Mouse (Mus musculus) adrenal gland, postnatal 14 days (tissue): Measurements from ENCODE around the gene Ctdsp2. TPM values are rescaled to one million over a fixed set of nuclear protein-coding genes. Genes with fewer than 3 reads are reported as not detected.
A peak's percentile ranks its signal among the peaks of the same experiment; 100 is the strongest.

Source experiments
- DNase-seq: peaks from one replicate; pipeline ENCODE4 v3.0.0; 2021; ENCODE audit warnings: mixed read lengths
- long read RNA-seq, 2 experiments: library from polyadenylated mRNA; stranded (forward); transcript quantifications; one replicate each; pipeline ENCODE4 v2.0.0; 2021
- total RNA-seq: library from RNA; stranded (reverse); gene quantifications from 2 replicates; pipeline ENCODE4 v1.2.3, GENCODE M21; 2021

The Ctdsp2 gene
- 115 and 144 TPM in 2 replicates for total RNA-seq
- long read RNA-seq, experiment 1, full-length matches to known transcripts, result 23 of 35 reads
- long read RNA-seq, experiment 1, partial matches to known transcripts, result 2 of 35 reads
- long read RNA-seq, experiment 1, other reads (novel, unspliced or antisense), result 10 of 35 reads
- long read RNA-seq, experiment 2, full-length matches to known transcripts, result 16 of 24 reads
- long read RNA-seq, experiment 2, partial matches to known transcripts, result 0 of 24 reads
- long read RNA-seq, experiment 2, other reads (novel, unspliced or antisense), result 8 of 24 reads

DNA sequence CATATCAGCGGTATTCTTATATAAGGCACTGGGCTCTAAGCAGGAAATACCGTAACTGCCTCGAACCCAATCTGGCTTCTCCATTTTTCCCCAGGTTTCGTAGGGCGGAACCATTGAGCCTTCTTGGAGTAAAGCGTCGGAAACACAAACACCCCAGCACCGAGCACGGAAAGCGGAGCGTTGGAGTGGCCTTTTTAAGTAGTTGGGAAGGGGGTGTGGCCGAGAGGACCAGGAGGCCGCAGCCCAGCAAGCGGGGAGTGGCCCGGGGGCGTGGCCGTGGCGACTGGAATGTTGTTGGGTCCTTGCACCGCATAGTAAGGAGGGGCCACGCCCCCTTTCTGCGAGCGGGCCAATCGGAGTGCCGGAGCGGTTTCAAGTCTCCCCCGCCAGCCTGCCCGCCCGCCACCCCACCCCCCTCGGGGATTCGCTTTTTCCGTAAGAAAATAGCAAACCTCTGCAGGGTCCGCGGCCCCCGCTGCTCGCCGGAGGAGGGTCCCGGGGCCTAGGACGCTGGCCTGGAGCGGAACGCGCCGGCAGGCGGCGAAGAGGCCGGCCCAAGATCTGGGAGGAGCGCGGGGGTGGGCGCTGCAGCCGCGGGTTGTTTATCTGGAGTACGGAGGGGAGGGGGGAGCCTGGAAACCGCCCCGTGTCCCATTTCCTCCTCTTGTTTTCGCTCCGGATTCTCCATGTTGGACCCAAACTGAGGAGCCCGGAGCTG is at the start of gene Ctdsp2:
Ctdsp2 (plus strand) TSS at position 441 of the 718 bp plus-strand sequence.
- DNase-seq, result peak; percentile 100

DNA sequence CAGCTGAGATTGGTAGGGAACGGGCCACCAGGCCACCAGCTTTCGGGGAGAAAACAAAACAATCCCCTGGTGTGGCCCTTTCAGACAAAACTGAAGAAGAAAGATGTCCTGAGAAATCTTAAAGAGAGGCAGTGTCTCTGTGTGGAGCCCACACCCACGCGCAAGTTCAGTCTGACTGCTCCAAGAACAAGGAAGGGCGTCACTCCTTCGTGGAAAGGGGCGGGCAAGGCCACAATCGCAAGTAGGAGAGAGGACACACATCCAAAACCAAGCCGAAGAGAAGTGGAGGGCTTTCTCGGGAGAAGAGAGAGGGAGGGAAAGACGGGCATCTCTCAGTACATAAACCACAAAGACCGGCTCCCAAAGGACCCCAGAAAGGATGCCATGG is 49.7 kb upstream of the Ctdsp2 start:
- no peak for DNase-seq

DNA sequence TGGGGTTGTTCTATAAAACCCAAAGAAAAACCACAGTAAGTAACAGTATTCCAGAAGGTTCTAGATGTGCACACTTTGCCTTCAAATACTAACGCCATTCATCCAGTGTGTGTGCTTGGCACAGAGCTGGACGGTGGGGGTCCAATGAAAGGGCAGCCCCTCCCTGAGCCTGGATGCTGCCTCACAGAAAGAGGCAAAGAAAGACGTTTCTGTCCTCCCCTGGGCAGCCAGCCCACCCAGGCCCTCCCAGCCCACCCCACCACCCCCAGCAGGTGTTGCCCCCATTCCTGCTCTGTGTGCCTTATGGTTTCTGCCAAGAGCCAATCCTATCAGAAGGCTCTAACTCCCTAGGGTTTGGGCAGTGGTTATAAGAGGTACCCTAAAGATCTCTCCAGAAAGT is 49.0 kb upstream of the Ctdsp2 start:
- no peak for DNase-seq

DNA sequence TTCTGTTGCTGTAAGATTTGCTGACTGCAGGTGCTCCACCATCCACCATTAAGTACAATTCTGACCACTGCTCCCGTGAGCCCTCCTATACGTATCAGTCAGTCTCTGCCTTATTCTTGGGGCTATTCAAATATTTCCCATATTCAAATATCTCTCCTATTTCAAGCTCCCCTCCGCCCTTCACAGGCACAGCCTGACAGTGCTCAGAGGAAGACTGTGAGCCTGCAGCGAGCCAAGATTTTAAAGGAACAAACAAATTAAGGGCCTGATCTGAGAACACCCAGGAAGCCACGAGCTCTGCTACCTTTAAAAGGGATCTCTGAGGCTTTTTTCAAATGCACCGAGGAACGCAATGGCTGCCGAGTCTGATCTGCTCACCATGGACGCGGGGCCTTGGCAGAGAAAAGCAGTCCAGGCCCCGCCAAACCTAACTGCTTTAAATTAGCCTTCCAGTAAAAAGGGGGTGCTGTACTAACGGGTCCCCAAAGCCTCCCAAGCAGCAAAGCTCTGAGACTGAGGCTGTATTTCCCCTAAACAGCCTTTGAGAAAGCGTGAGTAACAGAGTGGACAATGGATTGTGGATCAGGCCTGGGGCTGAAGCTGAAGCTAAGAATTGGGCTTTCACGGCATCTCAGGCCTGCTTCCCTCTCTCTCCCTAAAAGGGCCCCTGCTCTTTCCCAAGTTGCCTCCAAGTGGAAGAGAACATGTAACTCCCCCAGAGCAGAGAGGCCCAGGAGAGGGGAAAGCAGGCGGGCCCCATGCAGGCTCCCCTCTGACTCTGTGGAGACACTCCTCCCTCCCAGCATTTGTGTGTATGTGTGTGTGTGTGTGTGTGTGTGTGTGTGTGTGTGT is 48.0 kb upstream of the Ctdsp2 start:
- peak; percentile 59 for DNase-seq

DNA sequence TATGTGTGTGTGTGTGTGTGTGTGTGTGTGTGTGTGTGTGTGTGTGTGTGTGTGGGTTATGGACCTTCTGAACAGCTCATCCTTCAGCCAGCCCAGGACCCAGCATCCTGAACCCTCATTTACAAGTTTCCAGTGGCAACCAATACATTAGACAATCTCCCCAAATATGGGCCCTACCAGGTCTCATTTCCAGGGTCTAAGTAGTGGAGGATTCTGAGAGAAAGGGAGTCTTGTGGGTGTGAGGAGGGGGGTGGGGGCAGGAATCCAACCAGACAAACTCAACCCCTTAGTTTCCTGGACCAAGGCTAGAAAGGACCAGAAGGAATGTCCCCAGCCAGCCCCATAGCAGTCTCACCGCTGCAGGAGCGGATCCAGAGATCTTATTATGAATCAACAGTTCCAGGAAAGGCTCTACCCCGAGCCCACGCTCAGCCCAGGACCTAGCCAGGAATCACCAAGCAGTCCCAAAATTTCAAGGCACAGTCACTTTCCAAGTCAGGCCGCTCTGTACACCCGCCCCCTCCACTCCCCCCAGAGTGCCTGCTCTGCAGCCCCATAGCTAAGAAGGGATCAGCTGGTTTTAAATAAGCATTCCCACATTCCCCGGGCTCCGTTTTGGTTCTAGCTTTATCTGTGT is 47.3 kb upstream of the Ctdsp2 start:
- no peak for DNase-seq

DNA sequence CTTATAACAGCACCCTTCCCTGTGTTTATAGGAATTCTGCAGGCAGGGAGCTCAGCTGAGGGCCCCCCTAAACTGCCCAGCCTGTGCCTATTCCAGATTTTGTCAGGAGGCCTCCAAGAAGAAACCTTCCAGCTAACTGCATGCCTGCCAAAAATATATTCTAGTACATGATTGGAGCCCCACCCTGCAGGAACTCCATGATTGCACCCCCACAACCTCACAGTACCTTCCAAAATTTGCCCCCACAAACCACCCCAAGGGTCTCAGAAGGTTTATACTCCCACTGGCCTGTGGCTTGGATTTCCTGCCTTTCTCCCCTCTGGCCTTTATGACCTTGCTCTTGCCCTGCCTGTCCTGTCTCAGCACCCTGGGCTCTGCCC is 46.8 kb upstream of the Ctdsp2 start:
- DNase-seq, result no peak

DNA sequence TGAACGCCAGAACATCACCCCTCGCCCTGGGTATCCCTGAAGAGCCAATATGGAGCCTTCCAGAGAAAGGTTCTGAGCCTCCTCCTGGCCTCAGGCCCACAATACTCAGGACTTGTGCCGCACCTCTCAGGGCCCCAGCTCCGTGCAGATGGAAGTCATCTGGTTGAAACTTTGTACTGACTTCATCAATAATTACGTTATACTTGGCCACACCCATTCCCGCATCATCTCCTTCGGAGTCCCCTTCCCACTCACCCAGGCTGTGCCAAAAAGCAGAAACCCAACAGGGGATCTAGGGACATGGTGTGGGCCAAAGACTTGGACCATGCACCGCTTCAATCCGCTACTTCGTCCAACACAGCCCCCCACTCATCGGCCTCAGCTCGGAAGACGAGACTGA is 44.0 kb upstream of the Ctdsp2 start:
- DNase-seq, result no peak

DNA sequence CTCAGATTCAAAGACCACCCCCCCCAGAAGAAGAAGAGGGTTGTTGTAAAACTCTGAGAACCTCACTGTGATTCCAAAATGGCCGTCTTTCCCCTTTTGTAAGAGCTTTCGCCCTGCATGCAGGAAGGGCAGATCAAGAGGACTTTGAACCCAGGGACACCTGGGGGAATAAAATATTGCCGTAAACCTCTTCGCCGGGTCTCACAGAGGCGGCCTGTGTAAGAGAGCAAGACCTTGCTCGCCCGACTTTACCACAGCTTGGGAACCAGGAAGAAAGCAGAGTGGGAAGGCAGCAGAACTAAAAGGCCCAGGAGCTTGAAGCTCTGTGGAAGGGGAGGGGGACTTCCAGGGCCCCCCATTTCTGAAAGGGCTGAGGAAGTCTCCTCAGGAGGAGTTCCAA is 43.4 kb upstream of the Ctdsp2 start:
- DNase-seq, result no peak

DNA sequence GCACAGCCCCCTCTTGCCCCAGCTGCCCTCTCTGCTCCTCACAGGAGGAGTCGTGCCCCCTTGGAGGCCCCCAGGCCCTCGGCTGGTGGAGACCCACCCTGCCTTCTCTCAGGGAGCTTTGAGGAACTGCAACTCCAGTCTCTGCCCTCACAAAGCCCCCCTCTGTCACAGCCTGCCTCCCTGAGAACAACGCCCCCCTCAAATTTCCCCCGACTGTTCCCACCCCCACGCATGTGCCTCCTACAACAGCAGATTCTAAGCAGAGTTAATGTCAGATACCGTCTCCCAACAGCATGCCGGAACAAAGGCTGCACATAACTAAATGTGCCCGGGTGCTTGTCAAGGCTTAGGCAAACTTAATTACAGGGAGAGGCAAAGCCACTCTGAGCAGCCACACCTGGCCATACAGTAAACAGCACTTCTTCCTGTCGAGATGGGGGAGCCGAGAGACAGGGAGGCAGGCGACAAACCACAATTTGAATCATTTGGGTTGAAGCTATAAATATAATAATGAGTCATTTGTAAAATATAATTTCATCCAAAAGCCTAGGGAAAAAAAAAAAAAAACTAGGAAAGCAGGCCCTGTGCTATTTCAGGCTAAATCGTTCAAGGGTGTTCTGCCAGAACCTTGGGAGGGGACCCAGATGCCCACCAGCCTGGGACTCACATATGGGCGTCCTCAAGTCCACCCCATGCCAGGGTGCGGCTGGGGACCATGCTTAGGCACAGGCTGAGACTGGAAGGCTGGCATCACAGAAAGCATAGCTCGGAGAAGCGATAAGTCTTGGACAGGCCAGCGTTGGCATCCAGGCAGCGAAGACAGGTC is 42.7 kb upstream of the Ctdsp2 start:
- DNase-seq, result no peak

DNA sequence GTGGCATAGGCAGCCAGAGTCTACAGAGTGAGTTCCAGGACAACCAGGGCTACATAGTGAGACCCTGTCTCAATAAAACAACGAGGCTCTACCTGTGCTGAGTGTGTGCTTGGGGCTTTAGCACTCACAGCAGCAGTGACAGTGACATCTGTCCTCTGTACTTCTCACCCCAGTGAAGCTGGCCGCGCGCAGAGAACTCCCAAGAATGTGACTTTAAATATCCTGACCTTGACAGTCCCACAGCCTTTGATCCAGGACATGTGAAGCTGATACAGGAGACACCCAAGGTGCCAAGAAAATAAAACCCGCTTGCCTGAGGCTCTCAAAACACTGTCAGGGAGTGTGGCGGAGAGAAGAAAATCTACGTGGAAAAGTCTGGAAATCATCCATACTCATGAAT is 37.6 kb upstream of the Ctdsp2 start:
- no peak for DNase-seq

DNA sequence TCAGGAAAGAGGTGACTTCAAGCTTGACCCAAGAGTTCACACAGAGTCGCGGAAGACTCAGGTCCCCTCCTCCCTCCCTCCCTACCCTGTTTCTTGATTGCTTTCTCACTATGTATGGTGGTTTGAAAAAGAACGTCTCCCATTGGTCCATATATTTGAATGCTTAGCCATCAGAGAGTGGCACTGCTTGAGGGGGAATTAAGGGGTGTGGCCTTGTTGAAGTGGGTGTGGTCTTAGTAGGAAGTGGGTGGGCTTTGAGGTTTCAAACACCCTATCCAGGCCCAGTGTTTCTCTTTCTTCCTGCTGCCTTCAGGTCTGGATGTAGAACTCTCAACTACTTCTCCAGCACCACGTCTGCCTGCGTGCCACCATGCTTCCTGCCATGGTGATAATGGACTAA is 33.0 kb upstream of the Ctdsp2 start:
- no peak for DNase-seq

DNA sequence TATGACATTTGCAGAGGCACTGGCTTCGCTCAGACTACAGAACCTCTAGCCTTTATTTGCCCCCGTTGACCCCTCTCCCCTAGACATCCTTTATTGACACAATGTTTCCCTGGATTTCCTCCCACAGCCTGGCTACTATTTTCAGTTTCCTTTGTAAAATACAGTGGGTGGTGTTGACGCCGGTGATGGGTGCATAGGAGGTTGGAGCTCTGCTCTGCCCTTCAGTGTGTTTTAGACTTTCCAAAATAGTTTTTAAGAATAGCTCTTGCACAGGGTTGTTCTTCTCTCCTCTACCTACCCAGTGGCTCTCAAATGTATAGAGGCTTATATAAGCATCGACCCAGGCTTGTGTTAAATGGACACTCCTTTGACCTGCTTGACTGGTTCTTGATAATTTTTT is 28.7 kb upstream of the Ctdsp2 start:
- DNase-seq, result no peak

DNA sequence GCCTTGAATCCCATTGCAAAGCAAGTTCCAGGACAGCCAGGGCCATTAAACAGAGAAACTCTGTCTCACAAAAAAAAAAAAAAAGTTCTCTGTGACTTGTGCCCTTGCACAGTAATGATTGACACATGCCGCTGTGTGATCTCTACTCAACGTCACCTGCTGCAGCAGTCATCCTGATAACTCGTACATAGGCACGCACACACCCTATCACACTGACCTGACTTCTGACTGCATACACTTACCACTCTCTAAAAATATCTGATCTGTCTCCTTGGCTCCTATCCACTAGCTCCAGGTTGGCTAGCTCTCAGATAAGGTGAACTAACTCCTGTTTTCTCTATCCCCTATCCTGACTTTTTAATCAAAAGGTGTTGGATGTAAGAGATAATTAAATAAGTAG is 27.9 kb upstream of the Ctdsp2 start:
- no peak for DNase-seq

DNA sequence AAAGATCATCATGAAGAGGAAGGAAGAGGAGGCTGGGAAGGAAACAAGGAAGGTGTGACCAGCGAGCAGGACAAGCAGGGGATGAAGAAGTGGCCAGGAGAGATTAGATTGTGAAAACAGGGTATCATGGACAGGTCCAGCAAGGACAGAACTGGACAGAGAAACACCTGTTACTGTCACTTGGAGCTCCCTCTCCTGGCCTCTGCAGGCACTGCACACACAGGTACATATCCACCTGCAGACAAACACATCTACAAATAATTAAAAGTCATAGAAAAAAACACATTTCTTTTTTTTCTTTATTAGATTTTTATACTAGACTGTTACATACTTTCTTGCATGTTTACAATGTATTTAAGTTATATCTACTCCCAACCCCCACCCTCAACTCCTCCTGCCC is 26.1 kb upstream of the Ctdsp2 start:
- DNase-seq, result no peak

DNA sequence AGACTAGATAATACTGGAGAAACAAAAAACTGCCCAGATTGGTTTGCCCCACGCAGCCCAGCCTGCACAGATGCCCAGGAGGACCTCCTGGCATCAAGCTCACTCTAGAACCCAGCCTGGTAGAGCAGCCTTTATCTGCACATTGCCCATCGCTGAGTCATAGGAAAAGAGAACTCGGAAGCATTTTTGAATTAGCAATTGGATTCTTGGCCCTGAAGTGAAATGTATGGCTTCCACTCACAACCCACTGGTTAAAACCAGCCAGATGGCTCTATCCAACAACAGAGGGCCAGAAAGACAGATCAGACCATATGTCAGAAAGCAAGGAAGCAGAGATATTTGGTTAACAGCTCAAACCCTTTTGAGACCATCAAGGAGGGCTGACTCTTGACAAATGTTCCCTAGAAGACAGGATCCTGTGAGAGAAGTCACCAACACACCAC is 25.5 kb upstream of the Ctdsp2 start:
- no peak for DNase-seq

DNA sequence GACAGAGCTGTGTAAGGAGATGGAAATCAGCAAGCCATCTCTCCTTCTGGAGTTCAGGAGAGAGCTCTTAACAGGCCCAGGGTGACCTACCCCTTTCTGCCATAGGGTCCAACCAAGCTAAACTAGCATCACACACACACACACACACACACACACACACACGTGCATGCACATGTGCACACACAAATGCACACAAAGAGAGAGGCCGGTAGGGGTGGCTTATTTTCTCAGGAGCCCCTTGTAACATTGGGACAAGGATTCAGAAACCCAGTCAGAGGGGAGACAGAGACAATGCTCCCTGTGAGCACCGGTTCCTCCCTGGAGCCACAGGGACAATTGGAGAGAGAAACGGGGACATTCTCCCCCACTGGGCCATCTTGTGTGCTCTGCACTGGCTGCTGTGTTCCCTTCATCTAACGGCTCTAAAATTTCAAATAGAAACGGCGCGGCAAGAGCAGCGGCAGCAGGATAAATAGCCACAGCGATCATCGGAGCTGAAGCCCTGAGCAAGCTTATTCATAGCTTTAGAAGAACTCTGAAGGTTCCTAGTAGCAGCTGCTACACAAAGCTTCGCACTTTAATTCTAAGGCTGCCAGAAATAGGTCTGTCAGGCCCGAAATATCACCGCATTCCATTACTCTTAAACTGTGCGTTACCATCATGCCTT is 21.7 kb upstream of the Ctdsp2 start:
- no peak for DNase-seq

DNA sequence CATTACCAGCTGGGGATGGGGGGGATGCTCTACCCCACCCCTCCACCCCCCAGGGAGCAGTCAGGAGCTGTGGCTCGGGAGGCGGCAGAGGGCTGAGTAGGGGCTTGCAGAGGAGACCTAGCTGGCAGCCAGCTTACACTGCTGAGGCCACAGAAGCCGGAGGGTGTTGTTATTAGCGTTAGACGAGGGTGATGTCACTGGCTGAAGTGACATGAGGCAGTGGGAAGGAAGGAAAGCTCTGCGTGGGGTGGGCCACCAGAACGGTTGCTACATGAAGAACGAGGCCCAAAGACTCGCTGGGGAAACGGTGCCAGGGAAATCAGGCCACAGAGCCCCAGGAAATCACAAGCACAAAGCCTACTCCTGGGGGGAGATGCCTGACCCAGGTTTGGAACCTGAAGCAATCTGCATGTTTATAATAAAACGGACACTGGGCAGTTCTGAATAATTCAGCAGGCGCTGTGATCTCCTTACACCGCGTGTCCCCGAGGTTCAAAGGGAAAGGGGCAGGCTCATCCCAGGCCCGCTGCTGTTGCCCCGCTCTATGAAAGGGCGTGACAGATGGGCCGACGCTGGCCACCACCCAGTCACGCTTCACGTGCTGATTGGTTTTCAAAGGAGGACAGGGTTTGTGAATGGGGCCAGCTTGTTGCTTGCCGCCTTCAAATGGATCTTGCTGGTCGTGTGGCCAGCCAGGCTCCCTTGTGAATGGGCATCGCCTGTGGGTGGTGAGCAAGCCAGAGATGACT is 21.0 kb upstream of the Ctdsp2 start:
- peak; percentile 85 for DNase-seq

DNA sequence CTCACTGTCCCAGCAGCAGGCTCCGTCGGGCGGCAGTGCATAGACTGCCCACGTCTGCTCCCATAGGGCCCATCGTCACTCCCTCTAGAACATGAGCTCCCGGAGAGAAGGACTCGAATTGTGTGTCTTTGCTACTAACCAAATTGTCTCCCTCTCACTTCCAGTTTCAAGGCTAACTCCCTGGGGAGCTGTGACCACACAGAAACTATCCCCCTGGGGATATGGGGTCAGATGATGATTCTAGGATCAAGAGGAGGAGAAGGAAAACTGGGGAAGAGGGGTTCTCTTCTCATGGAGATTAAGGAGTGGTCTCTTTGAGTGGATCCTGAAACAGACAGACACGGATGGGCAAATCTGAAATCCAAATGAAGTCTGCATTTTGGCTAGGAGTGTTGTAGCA is 18.0 kb upstream of the Ctdsp2 start:
- no peak for DNase-seq

DNA sequence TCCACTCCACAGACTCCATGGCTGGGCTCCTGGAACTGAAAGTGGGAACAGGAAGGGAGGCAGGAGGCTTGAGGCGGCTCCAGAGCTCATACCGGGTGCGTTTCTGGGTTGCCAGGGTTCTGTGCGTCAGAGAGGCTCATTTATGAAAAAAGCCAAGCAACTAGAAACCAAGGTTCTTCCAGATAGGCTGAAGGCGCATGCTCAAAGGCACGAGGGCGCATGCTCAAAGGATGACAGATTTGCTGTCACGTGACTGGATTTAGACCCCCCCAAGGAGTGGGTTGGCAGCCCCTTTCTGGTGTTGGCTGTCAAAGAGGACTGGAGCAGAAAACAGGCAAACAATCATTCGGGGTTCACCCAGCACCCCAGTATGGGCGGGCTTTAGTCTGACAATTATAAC is 16.8 kb upstream of the Ctdsp2 start:
- peak; percentile 82 for DNase-seq

DNA sequence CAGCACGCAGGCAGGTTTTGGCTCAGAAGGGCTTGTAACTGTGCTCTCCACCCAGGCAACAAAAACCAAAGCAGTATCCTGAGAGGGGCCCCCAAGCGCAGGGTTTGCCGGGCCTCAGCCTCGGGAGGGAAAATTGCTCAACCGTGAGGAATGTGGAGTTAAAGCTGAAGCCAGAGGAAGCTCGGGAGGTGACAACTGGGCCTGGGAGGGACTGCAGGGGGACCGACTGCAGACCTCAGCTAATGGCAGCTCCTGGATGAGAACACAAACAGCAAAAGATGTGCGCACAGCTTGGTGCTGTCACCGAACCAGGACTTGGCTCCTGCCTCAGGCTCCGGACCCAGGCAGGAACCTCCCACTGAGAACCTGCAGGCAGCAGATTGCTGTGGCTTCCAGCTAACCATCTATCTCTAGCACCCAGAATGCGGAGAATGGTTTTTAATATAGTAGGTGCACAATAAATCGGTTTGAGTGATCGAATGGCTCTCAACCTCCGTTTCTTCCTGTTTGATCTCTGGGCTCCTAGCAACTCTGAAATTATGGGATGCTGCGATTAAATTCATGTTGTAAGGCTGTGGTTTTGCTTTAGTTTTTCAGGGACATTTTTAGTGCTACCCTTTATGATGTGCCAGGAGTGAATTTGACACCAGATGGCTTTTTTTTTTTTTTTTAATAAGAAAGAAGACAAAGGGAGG is 16.1 kb upstream of the Ctdsp2 start:
- DNase-seq, result peak; percentile 79
